Mouse (Mus musculus) MEL (cell line): Measurements from ENCODE around the gene Acss2.

ENCODE experiments used
- CTCF ChIP-seq, 3 experiments: IDR thresholded peaks in 2 of 3; conservative IDR thresholded peaks in 1 of 3; 2 replicates each; pipeline ENCODE4 v1.5.1; 2011 to 2012; ENCODE audit warnings: low read length in 3 of 3, low read depth in 2 of 3, mild to moderate bottlenecking in 2 of 3, improper control_type of control experiment in 1 of 3, inconsistent platforms in 1 of 3, mixed read lengths in 1 of 3, moderate library complexity in 1 of 3; ENCODE audit not compliant: control insufficient read depth in 1 of 3, insufficient read depth in 1 of 3, poor library complexity in 1 of 3, severe bottlenecking in 1 of 3
- MXI1 ChIP-seq: IDR thresholded peaks from 2 replicates; pipeline ENCODE4 v1.6.1; 2011; ENCODE audit warnings: mild to moderate bottlenecking, low read depth, low read length, improper control_type of control experiment
- POLR2A ChIP-seq, 2 experiments: IDR thresholded peaks; 2 replicates each; pipeline ENCODE4 v1.6.1; 2011 to 2012; ENCODE audit warnings: low read length in 2 of 2, mild to moderate bottlenecking in 2 of 2, control low read depth in 1 of 2, improper control_type of control experiment in 1 of 2, low read depth in 1 of 2, moderate library complexity in 1 of 2; ENCODE audit not compliant: control insufficient read depth in 1 of 2, insufficient read depth in 1 of 2, poor library complexity in 1 of 2
- USF1 ChIP-seq: IDR thresholded peaks from 2 replicates; pipeline ENCODE4 v1.6.1; 2014; ENCODE audit warnings: low read depth, mild to moderate bottlenecking, inconsistent platforms, low read length, improper control_type of control experiment, moderate library complexity

- TF ChIP-seq MXI1 = no peak
- no peak for TF ChIP-seq POLR2A (IDR thresholded peaks at IDR 0.05; ENCODE audit: control insufficient read depth in 1 of 2, insufficient read depth in 1 of 2, low read depth in 1 of 2, low read length in 2 of 2, poor library complexity in 1 of 2)
- TF ChIP-seq CTCF (IDR thresholded peaks at IDR 0.05 in 2 of 3, conservative IDR thresholded peaks at IDR 0.05 in 1 of 3; ENCODE audit: control insufficient read depth in 1 of 3, insufficient read depth in 1 of 3, low read depth in 2 of 3, low read length in 3 of 3, poor library complexity in 1 of 3, severe bottlenecking in 1 of 3) = no peak; a peak in 1 of 6 replicates
- TF ChIP-seq USF1 = no peak
Observed at GRCm38 (mm10) chr2:155537761-155538462, 20.2 kb downstream of the Acss2 start.
